Mouse (Mus musculus) kidney, adult 18-20 months (tissue): Measurements from ENCODE around the gene Cd83.

Source experiments
- DNase-seq: peaks from one replicate; pipeline ENCODE4 v3.0.0; 2021

Cd83 gene

DNA sequence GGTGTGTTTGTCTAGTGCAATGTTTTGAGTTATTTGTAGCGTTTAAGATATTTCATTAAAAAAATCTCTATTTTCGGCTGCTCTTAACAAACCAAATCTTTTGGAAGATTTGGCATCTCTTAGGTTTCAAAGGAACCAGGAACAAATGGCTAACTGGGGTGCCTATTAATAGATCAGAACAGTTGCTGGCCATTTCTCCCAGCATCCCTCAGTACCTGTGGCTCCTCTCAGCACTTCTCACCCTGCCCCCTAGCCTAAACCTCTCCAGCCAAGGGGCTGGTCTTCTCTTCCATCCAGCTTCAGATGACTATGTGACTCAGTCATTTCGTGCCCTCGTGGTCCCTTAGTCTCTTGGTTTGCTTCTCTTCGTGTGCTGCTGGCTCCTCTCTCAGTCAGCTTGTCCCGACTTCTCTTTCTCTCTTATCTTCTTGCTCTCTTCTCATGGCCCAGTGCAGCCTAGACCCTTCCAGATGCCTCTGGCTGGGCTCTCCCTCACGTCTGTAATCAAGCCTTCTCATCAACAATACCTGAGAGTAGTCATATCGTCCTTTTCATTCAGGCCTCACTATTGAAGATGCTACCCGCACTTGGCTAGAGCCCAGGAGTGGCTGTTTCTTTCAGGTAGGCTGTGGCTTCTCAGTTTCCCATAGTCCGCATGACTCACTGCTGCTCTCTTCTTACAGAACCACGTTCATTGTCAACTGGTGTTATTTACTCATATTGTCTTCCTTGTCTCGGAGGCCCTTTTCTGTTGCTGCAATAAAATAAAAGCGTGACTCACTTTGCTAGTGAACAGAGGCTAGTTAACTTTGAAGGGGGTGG, 9.8 kb upstream of the Cd83 start:
- no peak for DNase-seq

- no peak for DNase-seq
Observed at GRCm38 (mm10) chr13:43775427-43775733, 9.2 kb upstream of the Cd83 start.

- DNase-seq: no peak
Observed at GRCm38 (mm10) chr13:43777321-43778002, 7.1 kb upstream of the Cd83 start.

- no peak for DNase-seq
Observed at GRCm38 (mm10) chr13:43778021-43778649, 6.4 kb upstream of the Cd83 start.

GRCm38 (mm10) chr13:43778971-43779370, 5.6 kb upstream of the Cd83 start:
- no peak for DNase-seq

DNA sequence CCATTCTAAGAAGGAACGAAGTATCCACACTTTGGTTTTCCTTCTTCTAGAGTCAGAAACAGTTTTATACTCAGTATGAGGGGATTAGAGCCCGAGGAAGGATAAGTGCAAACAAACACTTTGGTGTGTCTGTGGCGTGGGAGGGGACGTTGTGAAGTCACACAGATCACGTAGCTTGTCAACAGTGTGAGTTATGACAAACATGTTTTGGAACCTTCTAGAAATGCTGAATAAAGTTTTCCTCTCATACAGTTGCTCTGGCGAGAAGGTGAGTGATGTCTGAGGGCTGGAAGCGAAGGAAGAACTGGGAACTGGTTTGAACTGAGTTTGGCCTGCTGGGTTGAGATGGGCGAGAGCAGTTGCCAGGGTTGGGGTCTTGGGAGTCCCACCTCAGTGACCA, 4.5 kb upstream of the Cd83 start:
- DNase-seq: no peak

DNA sequence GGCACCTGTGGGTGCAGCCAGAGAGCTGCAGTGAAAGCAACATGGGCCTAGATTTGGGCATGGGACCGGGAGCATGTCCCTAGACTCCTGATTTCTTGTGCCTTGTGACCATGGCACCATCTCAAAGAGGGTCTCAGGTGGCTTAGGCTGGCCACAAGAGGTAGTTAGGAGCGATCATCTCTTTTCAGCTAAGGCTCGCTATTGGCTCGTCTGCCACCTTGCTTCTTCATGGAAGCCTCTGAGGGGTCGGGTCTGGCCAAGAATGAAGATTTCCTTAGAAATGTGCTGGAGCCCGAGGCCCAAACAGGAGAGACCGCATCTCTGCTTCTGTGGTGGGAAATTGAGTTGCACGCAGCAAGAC, 1.1 kb downstream of the Cd83 start:
- DNase-seq: no peak

DNA sequence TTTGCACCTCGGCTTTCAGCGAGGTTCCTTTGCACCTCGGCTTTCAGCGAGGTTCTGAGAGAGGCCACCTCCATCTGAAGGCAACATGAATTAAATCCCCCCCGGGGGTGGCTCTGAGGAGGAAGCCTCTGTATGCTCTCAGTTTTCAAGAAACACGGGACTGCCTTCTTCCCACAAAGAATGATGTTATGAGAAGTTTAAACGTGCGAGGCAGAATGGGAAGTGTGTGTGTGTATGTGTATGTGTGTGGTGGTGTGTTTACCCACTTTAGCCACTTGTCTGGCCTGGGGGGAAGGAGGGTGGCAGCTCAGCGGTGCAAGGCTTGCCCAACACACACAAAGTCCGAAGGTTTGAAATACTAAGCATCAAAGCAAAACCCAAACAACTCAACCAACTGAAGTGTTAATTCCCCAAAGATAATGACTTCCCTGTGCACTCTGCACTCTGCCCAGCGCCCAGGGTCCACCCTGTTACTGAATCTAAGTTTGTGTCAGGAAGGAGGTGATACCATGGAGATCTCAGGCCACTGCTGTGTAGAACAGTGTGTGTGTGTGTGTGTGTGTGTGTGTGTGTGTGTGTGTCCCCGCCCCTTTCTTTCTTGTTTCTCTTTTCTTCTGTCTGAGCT, 1.7 kb downstream of the Cd83 start:
- DNase-seq: peak; percentile 32

GRCm38 (mm10) chr13:43787262-43787661, 2.7 kb downstream of the Cd83 start:
- peak; percentile 22 for DNase-seq

DNA sequence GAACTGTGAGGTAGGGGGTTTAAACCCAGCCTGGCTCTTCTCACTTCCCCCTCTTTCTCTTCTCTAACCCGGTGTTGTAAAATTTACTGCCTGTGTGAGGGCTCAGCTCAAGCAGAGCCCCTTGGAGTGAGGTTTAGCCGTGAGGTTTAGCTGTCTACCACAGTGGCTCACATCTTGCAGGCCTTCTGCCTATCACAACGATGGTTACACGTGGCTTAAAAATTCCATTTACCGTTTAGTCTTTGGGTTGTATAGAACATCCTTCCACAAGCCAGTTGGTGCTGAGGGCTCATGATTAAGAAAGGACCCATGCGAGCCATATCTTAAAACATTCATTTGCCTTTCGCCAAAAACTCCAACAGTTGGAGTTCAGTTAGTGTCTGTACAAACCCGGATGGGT, 3.5 kb downstream of the Cd83 start:
- DNase-seq: no peak

DNA sequence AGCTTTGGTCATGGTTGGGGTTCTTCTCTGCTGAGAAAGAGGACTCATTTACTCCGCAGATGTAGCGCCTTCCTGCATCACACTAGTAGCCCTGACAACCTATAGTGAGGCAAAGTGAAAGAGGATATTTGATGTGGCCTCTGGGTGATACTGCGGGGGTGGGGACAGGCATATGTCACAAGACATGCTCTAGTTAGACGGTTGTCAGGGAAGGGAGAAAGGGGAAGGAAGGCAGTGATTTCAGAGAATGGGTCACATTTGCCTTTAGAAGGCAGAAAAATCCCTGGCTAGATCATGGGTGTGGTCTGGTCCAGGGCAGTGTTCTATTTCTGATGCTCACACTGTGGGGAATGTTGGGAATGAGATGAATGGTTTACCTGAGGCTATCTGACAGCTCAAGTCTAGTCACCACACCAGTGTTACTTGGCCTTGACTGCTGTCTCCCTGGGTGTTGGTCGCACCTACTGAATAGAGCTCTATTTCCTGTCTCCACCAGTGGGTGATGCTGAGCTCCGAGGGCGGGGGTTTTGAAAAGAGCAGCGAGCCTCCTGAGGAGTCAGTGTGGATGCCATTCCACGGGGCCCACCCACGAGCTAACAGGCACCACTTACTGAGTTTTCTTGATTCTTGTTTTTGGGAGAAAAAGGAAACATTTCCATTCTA, 4.5 kb downstream of the Cd83 start:
- DNase-seq: no peak

DNA sequence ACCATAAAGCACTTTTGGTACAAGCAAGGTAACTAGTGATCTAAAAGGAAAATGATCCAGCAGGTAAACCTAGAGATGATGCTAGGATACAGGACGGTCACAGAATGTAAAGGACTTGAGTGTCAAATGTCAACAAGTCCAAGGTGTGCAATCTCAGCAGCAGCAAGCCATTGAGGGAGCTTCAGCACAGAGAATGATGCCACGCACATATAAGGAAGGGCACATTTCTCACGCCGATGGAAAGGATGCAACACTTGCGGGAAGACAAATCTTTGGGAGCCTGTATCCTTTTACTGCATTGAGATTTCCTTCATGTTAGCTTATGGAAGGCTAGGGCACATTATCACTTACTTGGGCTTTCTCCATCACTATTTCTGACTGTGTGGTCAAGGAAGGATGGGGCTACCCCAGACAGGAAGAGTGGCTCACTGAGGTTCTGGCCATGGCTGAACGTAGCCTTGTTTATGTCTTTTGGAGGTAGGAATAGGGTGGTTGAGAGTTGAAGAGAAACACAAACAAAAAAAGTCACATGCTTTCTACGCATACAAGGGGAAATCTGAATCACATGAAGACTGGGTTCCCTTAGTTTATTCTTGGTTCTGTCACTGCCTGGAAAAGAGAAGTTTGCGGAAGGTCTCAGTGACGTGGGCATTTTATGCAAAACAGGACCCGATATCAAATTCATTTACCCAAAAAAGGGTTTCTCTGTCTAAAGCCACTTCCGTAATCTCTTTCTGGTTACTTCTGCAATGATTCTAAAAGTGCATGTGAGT, 5.8 kb downstream of the Cd83 start:
- DNase-seq: no peak

GRCm38 (mm10) chr13:43795334-43795733, 10.8 kb downstream of the Cd83 start:
- DNase-seq: peak; percentile 51

GRCm38 (mm10) chr13:43798655-43799054, 14.1 kb downstream of the Cd83 start:
- no peak for DNase-seq

- no peak for DNase-seq
Observed at GRCm38 (mm10) chr13:43800136-43800535, 15.6 kb downstream of the Cd83 start.

GRCm38 (mm10) chr13:43801961-43802360, 17.4 kb downstream of the Cd83 start:
- no peak for DNase-seq

GRCm38 (mm10) chr13:43802361-43803137, 18.0 kb downstream of the Cd83 start:
- no peak for DNase-seq

DNA sequence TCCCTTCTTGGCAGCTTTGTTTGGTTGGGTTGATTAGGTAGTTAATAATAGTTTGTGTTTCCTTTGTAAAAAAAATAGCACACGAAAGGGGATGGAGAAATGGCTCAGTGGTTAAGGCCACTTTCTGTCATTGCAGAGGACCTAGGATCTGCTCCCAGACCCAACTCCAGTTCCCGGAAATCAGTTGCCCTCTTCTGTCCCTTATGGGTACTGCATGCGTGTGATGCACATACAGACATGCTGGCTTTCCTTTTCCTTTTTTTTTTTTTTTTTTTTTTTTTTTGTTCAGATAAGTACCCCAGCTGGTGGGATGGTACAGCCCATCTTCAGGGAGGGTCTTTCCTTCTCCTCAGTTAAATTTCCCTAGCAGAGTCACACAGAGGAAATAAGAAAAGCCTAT, 20.1 kb downstream of the Cd83 start:
- DNase-seq: no peak

GRCm38 (mm10) chr13:43805159-43805758, 20.7 kb downstream of the Cd83 start:
- no peak for DNase-seq

- DNase-seq: no peak
Observed at GRCm38 (mm10) chr13:43806371-43807271, 22.0 kb downstream of the Cd83 start.
